Mouse (Mus musculus) kidney, embryonic 16.5 days (tissue): Measurements from ENCODE around the gene Acox1. TPM values are rescaled to one million over a fixed set of nuclear protein-coding genes. Genes with fewer than 3 reads are reported as not detected.

Source experiments
- ATAC-seq: fragments of 200-750 bp; cut with Nextera tagmentation; 2 replicates; pipeline ENCODE4 v1.8.0; 2017; ENCODE audit warnings: moderate TSS enrichment; ENCODE audit not compliant: low FRiP score, low TSS enrichment
- H3K27ac ChIP-seq: fragments of 300-500 bp; sonication (generic); 2 replicates; pipeline ENCODE4 v1.5.1; 2014; ENCODE audit warnings: low read length
- H3K27me3 ChIP-seq: fragments of 300-500 bp; sonication (generic); 2 replicates; pipeline ENCODE4 v1.6.1; 2014; ENCODE audit warnings: low read length, control low read depth, mixed read lengths; ENCODE audit not compliant: insufficient read depth
- H3K36me3 ChIP-seq: fragments of 300-500 bp; sonication (generic); 2 replicates; pipeline ENCODE4 v1.6.1; 2014; ENCODE audit warnings: low read length, control low read depth, mixed read lengths; ENCODE audit not compliant: insufficient read depth
- H3K4me1 ChIP-seq: fragments of 300-500 bp; sonication (generic); 2 replicates; pipeline ENCODE4 v1.6.1; 2014; ENCODE audit warnings: low read length, control low read depth, mixed read lengths; ENCODE audit not compliant: insufficient read depth
- H3K4me2 ChIP-seq: fragments of 300-500 bp; sonication (generic); replicated peaks from 2 replicates; pipeline ENCODE4 v1.6.1; 2014; ENCODE audit warnings: low read depth, low read length
- H3K4me3 ChIP-seq: fragments of 300-500 bp; sonication (generic); 2 replicates; pipeline ENCODE4 v1.5.1; 2014; ENCODE audit warnings: mild to moderate bottlenecking, low read length
- H3K9ac ChIP-seq: fragments of 300-500 bp; sonication (generic); replicated peaks from 2 replicates; pipeline ENCODE4 v1.6.1; 2014; ENCODE audit warnings: low read length
- H3K9me3 ChIP-seq: fragments of 300-500 bp; sonication (generic); 2 replicates; pipeline ENCODE4 v1.6.1; 2016; ENCODE audit warnings: low read length, control low read depth
- WGBS: fragments of 180-500 bp; shearing (Covaris S2); extraction: QIAGEN DNeasy Blood & Tissue Kit; methylation state at CpG from one replicate; pipeline ENCODE4 v1.1.7; 2014; 5-methylcytosine and 5-hydroxymethylcytosine counted together
- polyA plus RNA-seq: library from polyadenylated mRNA; unstranded; fragments of >200 nt; fragmentation: Nextera tagmentation; extraction: Ambion mirVana; gene quantifications from 2 replicates; pipeline ENCODE4 v1.2.1, GENCODE M21; 2015

The Acox1 gene
- polyA plus RNA-seq, 1 experiment from 2014 or later: 48.8 TPM

GRCm38 (mm10) chr11:116138096-116138467, 60.8 kb downstream of the Acox1 start:
- H3K27ac ChIP-seq: peak overlapping the region; percentile 62
- H3K4me3 ChIP-seq: peak overlapping the region; percentile 92
- under 1% methylated on average over 20 of the region's 20 CpGs for WGBS
- no peaks in the 10 kb centered on the region for H3K27me3 ChIP-seq
- ATAC-seq: no peak
- no peaks in the 10 kb centered on the region for H3K9me3 ChIP-seq
- H3K4me1 ChIP-seq: peaks cover 13% of the 10 kb centered on the region
- H3K36me3 ChIP-seq: peaks cover 25% of the 10 kb centered on the region
- H3K4me2 ChIP-seq: peak overlapping the region; percentile 74
- H3K9ac ChIP-seq: peak overlapping the region; percentile 91

- no peak overlapping the region for H3K4me2 ChIP-seq
- no peaks in the 10 kb centered on the region for H3K9me3 ChIP-seq
- WGBS: 80% methylated on average over 10 of the region's 10 CpGs
- peaks cover 34% of the 10 kb centered on the region for H3K36me3 ChIP-seq
- H3K27me3 ChIP-seq: no peaks in the 10 kb centered on the region
- H3K4me1 ChIP-seq: peaks cover 32% of the 10 kb centered on the region
- H3K4me3 ChIP-seq: no peak overlapping the region
- no peak overlapping the region for H3K9ac ChIP-seq
- ATAC-seq: no peak
- H3K27ac ChIP-seq: no peak overlapping the region
Measured at GRCm38 (mm10) chr11:116134171-116134570, 64.7 kb downstream of the Acox1 start.

GRCm38 (mm10) chr11:116133497-116133896, 65.3 kb downstream of the Acox1 start:
- ATAC-seq: no peak
- H3K9me3 ChIP-seq: no peaks in the 10 kb centered on the region
- no peaks in the 10 kb centered on the region for H3K27me3 ChIP-seq
- H3K4me1 ChIP-seq: peaks cover 30% of the 10 kb centered on the region
- H3K36me3 ChIP-seq: peaks cover 34% of the 10 kb centered on the region
- H3K4me3 ChIP-seq: no peak overlapping the region
- 78% methylated on average over 5 of the region's 5 CpGs for WGBS
- H3K9ac ChIP-seq: no peak overlapping the region
- no peak overlapping the region for H3K4me2 ChIP-seq
- no peak overlapping the region for H3K27ac ChIP-seq

GRCm38 (mm10) chr11:116132366-116133333, 66.2 kb downstream of the Acox1 start:
- no peak overlapping the region for H3K9ac ChIP-seq
- H3K4me1 ChIP-seq: peaks cover 33% of the 10 kb centered on the region
- no peaks in the 10 kb centered on the region for H3K9me3 ChIP-seq
- H3K27me3 ChIP-seq: no peaks in the 10 kb centered on the region
- no peak overlapping the region for H3K4me2 ChIP-seq
- no peak for ATAC-seq
- H3K36me3 ChIP-seq: peaks cover 34% of the 10 kb centered on the region
- WGBS: 79% methylated on average over 16 of the region's 16 CpGs
- no peak overlapping the region for H3K27ac ChIP-seq
- H3K4me3 ChIP-seq: no peak overlapping the region

GRCm38 (mm10) chr11:116131349-116132170, 67.3 kb downstream of the Acox1 start:
- 75% methylated on average over 15 of the region's 15 CpGs for WGBS
- Histone ChIP-seq H3K4me2 (peak overlapping the region; percentile 74), H3K9ac (peak overlapping the region; percentile 81), H3K27ac (peak overlapping the region; percentile 96), H3K4me1 (peaks cover 42% of the 10 kb centered on the region), H3K4me3 (peak overlapping the region; percentile 69), H3K27me3 (no peaks in the 10 kb centered on the region), H3K9me3 (no peaks in the 10 kb centered on the region), H3K36me3 (peaks cover 34% of the 10 kb centered on the region)
- no peak for ATAC-seq

- H3K27ac ChIP-seq: peak within 1 kb of the TSS; percentile 96
- H3K9me3 ChIP-seq: peaks cover under 1% of the 10 kb centered on the region; the same call in 1 of the 2 replicates
- peak within 1 kb of the TSS; percentile 81 for H3K9ac ChIP-seq
- H3K27me3 ChIP-seq: no peaks in the 10 kb centered on the region
- H3K4me3 ChIP-seq: peak within 1 kb of the TSS; percentile 69
- peak; percentile 86 for ATAC-seq
- WGBS: under 1% methylated on average over 69 of the region's 69 CpGs
- peak within 1 kb of the TSS; percentile 74 for H3K4me2 ChIP-seq
- H3K36me3 ChIP-seq: peaks cover 39% of the 10 kb centered on the region
- H3K4me1 ChIP-seq: peaks cover 42% of the 10 kb centered on the region
Measured at GRCm38 (mm10) chr11:116130488-116131205, 68.2 kb downstream of the Acox1 start, which contains the start of gene Trim65. Gene Trim65, minus strand, starts transcription at chr11:116131128.

- Histone ChIP-seq H3K9ac (peak overlapping the region; percentile 81), H3K36me3 (peaks cover 39% of the 10 kb centered on the region), H3K4me1 (peaks cover 42% of the 10 kb centered on the region), H3K27me3 (no peaks in the 10 kb centered on the region), H3K27ac (peak overlapping the region; percentile 96), H3K4me2 (peak overlapping the region; percentile 74), H3K9me3 (peaks cover 6% of the 10 kb centered on the region; the same call in 1 of the 2 replicates), H3K4me3 (peak overlapping the region; percentile 69)
- peak; percentile 21 for ATAC-seq
- 42% methylated on average over 8 of the region's 8 CpGs for WGBS
Measured at GRCm38 (mm10) chr11:116129993-116130487, 68.8 kb downstream of the Acox1 start.

- no peak for ATAC-seq
- H3K27me3 ChIP-seq: no peaks in the 10 kb centered on the region
- peaks cover 42% of the 10 kb centered on the region for H3K4me1 ChIP-seq
- peaks cover 36% of the 10 kb centered on the region for H3K36me3 ChIP-seq
- H3K9ac ChIP-seq: peak overlapping the region; percentile 17; the same call in 1 of the 2 replicates
- H3K4me3 ChIP-seq: no peak overlapping the region
- H3K9me3 ChIP-seq: peaks cover 6% of the 10 kb centered on the region; the same call in 1 of the 2 replicates
- H3K27ac ChIP-seq: no peak overlapping the region
- no peak overlapping the region for H3K4me2 ChIP-seq
- WGBS: 70% methylated on average over 9 of the region's 9 CpGs
Measured at GRCm38 (mm10) chr11:116129091-116129790, 69.6 kb downstream of the Acox1 start.
